Mouse (Mus musculus): ENCODE measurements around the gene Vmn2r40. TPM values are rescaled to one million over a fixed set of nuclear protein-coding genes. Genes with fewer than 3 reads are reported as not detected.
"Not testable (repeated sequence)": the region's sequence is repeated elsewhere in the genome, so short reads cannot be mapped to it uniquely, and the experiment has no call there.

Vmn2r40 gene
- not detected for total RNA-seq (2021)

DNA sequence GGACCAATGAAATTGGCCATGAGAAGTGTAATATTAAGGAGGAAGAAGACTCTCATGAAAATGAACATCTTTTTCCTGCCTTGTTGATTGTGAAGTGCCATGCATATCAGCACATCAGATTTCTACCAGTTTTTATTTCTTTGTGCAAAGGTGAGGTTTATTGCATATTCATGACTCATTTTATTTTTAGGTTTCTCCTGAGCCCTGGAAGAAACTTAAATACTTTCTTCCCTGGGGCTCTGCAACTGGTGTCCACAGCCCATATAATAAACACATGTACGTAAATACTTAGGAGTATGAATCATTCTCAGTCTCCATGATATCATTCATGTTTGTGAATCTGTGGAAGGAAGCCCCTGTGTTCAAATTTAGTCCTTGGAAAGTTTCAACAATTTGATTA, at the start of gene Vmn2r40:
Gene Vmn2r40 (minus strand): TSS at position 101 of the 400 bp plus-strand sequence.
- DNase-seq; intact Hi-C loops (cut with DNase I): not testable (repeated sequence)

Other genes with a start within 250 kb of the Vmn2r40 start
- not detected for gene Vmn2r39, start 99.4 kb upstream of the Vmn2r40 start, total RNA-seq (2021)
- not detected for gene Vmn2r38, start 166.4 kb upstream of the Vmn2r40 start, total RNA-seq (2021)